Mouse (Mus musculus) cerebellum, adult 2 months (tissue): ENCODE measurements around the gene Wdr93. TPM values are rescaled to one million over a fixed set of nuclear protein-coding genes. Genes with fewer than 3 reads are reported as not detected.

Experiments used
- DNase-seq, 2 experiments: peaks; one replicate each; pipeline ENCODE4 v3.0.0; 2021
- H3K27ac ChIP-seq: fragments of 200-500 bp; 2 replicates; pipeline ENCODE4 v1.5.1; 2012; ENCODE audit warnings: low read length, control low read depth, inconsistent platforms; ENCODE audit not compliant: insufficient read depth
- H3K27me3 ChIP-seq: fragments of 200-500 bp; 2 replicates; pipeline ENCODE4 v1.6.1; 2012; ENCODE audit warnings: inconsistent platforms, mild to moderate bottlenecking, low read length, moderate library complexity; ENCODE audit not compliant: control insufficient read depth, insufficient read depth
- H3K4me1 ChIP-seq: fragments of 200-500 bp; 2 replicates; pipeline ENCODE4 v1.6.1; 2011; ENCODE audit warnings: low read length; ENCODE audit not compliant: control insufficient read depth, insufficient read depth
- H3K4me3 ChIP-seq: fragments of 200-500 bp; replicated peaks from 2 replicates; pipeline ENCODE3; 2011; ENCODE audit warnings: mild to moderate bottlenecking, low read depth, low read length, control low read depth; ENCODE audit not compliant: insufficient read depth
- CTCF ChIP-seq: fragments of 200-500 bp; IDR thresholded peaks from 2 replicates; pipeline ENCODE4 v1.5.1; 2011; ENCODE audit warnings: low read depth, mild to moderate bottlenecking, control low read depth, low read length, moderate library complexity, borderline replicate concordance; ENCODE audit not compliant: insufficient read depth
- POLR2A ChIP-seq: fragments of 200-500 bp; IDR thresholded peaks from 2 replicates; pipeline ENCODE4 v1.6.1; 2011; ENCODE audit warnings: low read length, control low read depth, borderline replicate concordance; ENCODE audit not compliant: insufficient read depth
- WGBS: fragments of 180-500 bp; shearing (Covaris S2); methylation state at CpG from one replicate; pipeline ENCODE4 v1.1.7; 2018; 5-methylcytosine and 5-hydroxymethylcytosine counted together
- polyA plus RNA-seq: library from polyadenylated mRNA; depleted of rRNA; stranded (reverse); fragments of >200 nt; gene quantifications from 2 replicates; pipeline ENCODE4 v1.2.3, GENCODE M21; 2012

The Wdr93 gene
- polyA plus RNA-seq, 1 experiment: 0.23 TPM

- 88% methylated on average over 6 of the region's 6 CpGs for WGBS
- TF ChIP-seq POLR2A: no peak
- no peak for TF ChIP-seq CTCF
Measured at GRCm38 (mm10) chr7:79793688-79794087, 50.7 kb downstream of the Wdr93 start, which contains the start of gene Mesp1. Gene Mesp1, minus strand, starts transcription at chr7:79793788.

GRCm38 (mm10) chr7:79798606-79799005 lies 55.6 kb downstream of the Wdr93 start:
- Histone ChIP-seq H3K4me1 (no peaks in the 10 kb centered on the region), H3K27ac (no peak overlapping the region), H3K4me3 (no peak overlapping the region), H3K27me3 (no peaks in the 10 kb centered on the region)
- no peak for TF ChIP-seq POLR2A
- no peak for TF ChIP-seq CTCF
- 13% methylated on average over 5 of the region's 5 CpGs for WGBS
- no peak for DNase-seq

More at GRCm38 (mm10) chr7:79793688-79794087, 50.7 kb downstream of the Wdr93 start, which contains the start of gene Mesp1:
- H3K27ac ChIP-seq: no peak within 1 kb of the TSS
- DNase-seq: no peak
- H3K27me3 ChIP-seq: peaks cover 2% of the 10 kb centered on the region; the same call in 1 of the 2 replicates
- no peak within 1 kb of the TSS for H3K4me3 ChIP-seq
- H3K4me1 ChIP-seq: peaks cover 5% of the 10 kb centered on the region; the same call in 1 of the 2 replicates

- no peaks in the 10 kb centered on the region for H3K4me1 ChIP-seq
- no peak overlapping the region for H3K27ac ChIP-seq
- H3K4me3 ChIP-seq: no peak overlapping the region
- H3K27me3 ChIP-seq: no peaks in the 10 kb centered on the region
- peak; percentile 66 for TF ChIP-seq CTCF
- TF ChIP-seq POLR2A: no peak
- WGBS: 4% methylated on average over 8 of the region's 8 CpGs
- peak; percentile 49 to 71 for DNase-seq
Measured at GRCm38 (mm10) chr7:79799048-79799447, 56.1 kb downstream of the Wdr93 start.

- 71% methylated on average over 6 of the region's 6 CpGs for WGBS
- TF ChIP-seq POLR2A: no peak
- no peak for TF ChIP-seq CTCF
- no peak for DNase-seq
- Histone ChIP-seq H3K4me1 (no peaks in the 10 kb centered on the region), H3K4me3 (no peak overlapping the region), H3K27ac (no peak overlapping the region), H3K27me3 (no peaks in the 10 kb centered on the region)
Measured at GRCm38 (mm10) chr7:79799506-79799905, 56.5 kb downstream of the Wdr93 start.

- 82% methylated on average over 4 of the region's 4 CpGs for WGBS
- TF ChIP-seq CTCF: no peak
- no peak for TF ChIP-seq POLR2A
- Histone ChIP-seq H3K27ac (no peak overlapping the region), H3K4me3 (no peak overlapping the region), H3K27me3 (no peaks in the 10 kb centered on the region), H3K4me1 (no peaks in the 10 kb centered on the region)
- DNase-seq: no peak
Measured at GRCm38 (mm10) chr7:79800336-79800735, 57.4 kb downstream of the Wdr93 start.

- no peak for DNase-seq
- 80% methylated on average over 11 of the region's 11 CpGs for WGBS
- TF ChIP-seq POLR2A (no peak), CTCF (no peak)
Measured at GRCm38 (mm10) chr7:79801391-79801790, 58.4 kb downstream of the Wdr93 start.

GRCm38 (mm10) chr7:79802037-79802436 lies 59.1 kb downstream of the Wdr93 start:
- H3K4me3 ChIP-seq: no peak overlapping the region
- no peak overlapping the region for H3K27ac ChIP-seq
- no peaks in the 10 kb centered on the region for H3K4me1 ChIP-seq
- H3K27me3 ChIP-seq: no peaks in the 10 kb centered on the region
- no peak for TF ChIP-seq CTCF
- no peak for DNase-seq
- 78% methylated on average over 5 of the region's 5 CpGs for WGBS

More at GRCm38 (mm10) chr7:79801391-79801790, 58.4 kb downstream of the Wdr93 start:
- H3K27ac ChIP-seq: no peak overlapping the region
- H3K4me3 ChIP-seq: no peak overlapping the region
- no peaks in the 10 kb centered on the region for H3K27me3 ChIP-seq
- H3K4me1 ChIP-seq: no peaks in the 10 kb centered on the region

- 8% methylated on average over 2 of the region's 2 CpGs for WGBS
- Histone ChIP-seq H3K4me3 (no peak overlapping the region), H3K27ac (no peak overlapping the region), H3K27me3 (no peaks in the 10 kb centered on the region), H3K4me1 (no peaks in the 10 kb centered on the region)
- no peak for DNase-seq
- no peak for TF ChIP-seq CTCF
- TF ChIP-seq POLR2A: no peak
Measured at GRCm38 (mm10) chr7:79803887-79804286, 60.9 kb downstream of the Wdr93 start.
